Comparison of ENCODE assay signal across 20 mouse cellular contexts in genomic region chr2:12213464-12213790, GRCm38 (mm10).
DNase-seq lines count a peak whose midpoint lies in the region; ATAC-seq and TF ChIP-seq lines count a peak whose summit lies in the region.
"Had no signal": no experiment of that assay in that cellular context is flagged by ENCODE, and none has a peak within 500 bp of the region (broad histone marks: within the 10 kb centered on the region; RNA-seq: fewer than 3 reads in every experiment).

No protein-coding gene starts in this region.

- H3K27me3 ChIP-seq in kidney, embryonic 14.5 days (ENCODE audit: control insufficient read depth, insufficient read depth, low read length): no peaks in the 10 kb centered on the region
- H3K27me3 ChIP-seq in stomach, embryonic 14.5 days (ENCODE audit: control insufficient read depth, insufficient read depth, low read length): no peaks in the 10 kb centered on the region
- H3K27me3 ChIP-seq in stomach, postnatal 0 days (ENCODE audit: control insufficient read depth, insufficient read depth, low read length): no peaks in the 10 kb centered on the region
- no peaks in the 10 kb centered on the region for H3K27me3 ChIP-seq in limb, embryonic 12.5 days
- H3K27me3 ChIP-seq: forebrain, embryonic 13.5 days; heart, embryonic 12.5 days; midbrain, embryonic 13.5 days; neural tube, embryonic 13.5 days had no signal

- no peaks in the 10 kb centered on the region; the same call in 1 of the 2 replicates for H3K36me3 ChIP-seq in kidney, embryonic 14.5 days (ENCODE audit: control insufficient read depth, insufficient read depth, low read length)
- H3K36me3 ChIP-seq in stomach, embryonic 14.5 days (ENCODE audit: control insufficient read depth, insufficient read depth, low read length): no peaks in the 10 kb centered on the region
- H3K36me3 ChIP-seq in stomach, postnatal 0 days (ENCODE audit: control insufficient read depth, insufficient read depth, low read length): no peaks in the 10 kb centered on the region
- H3K36me3 ChIP-seq in limb, embryonic 12.5 days: no peaks in the 10 kb centered on the region
- H3K36me3 ChIP-seq: heart, embryonic 12.5 days; midbrain, embryonic 13.5 days; neural tube, embryonic 13.5 days had no signal

- H3K4me2 ChIP-seq in kidney, embryonic 14.5 days (replicated peaks; ENCODE audit: low read depth, low read length): no peak overlapping the region
- no peak overlapping the region for H3K4me2 ChIP-seq in stomach, embryonic 14.5 days (replicated peaks; ENCODE audit: low read depth, low read length)
- H3K4me2 ChIP-seq in stomach, postnatal 0 days (replicated peaks; ENCODE audit: low read depth): no peak overlapping the region
- H3K4me2 ChIP-seq in limb, embryonic 12.5 days: no peak overlapping the region
- H3K4me2 ChIP-seq: forebrain, embryonic 13.5 days; heart, embryonic 12.5 days; liver, embryonic 11.5 days; midbrain, embryonic 13.5 days; neural tube, embryonic 13.5 days had no signal

- TF ChIP-seq CTCF in stomach, postnatal 0 days (IDR thresholded peaks at IDR 0.05; ENCODE audit: low read depth): no peak

- no peak for DNase-seq in kidney, adult 18-20 months
- no peak for DNase-seq in stomach, postnatal 0 days (ENCODE audit: low spot score)
- DNase-seq in right cerebral cortex, postnatal 10 days (ENCODE audit: low spot score in 2 of 2): no peak
- DNase-seq in spleen, postnatal 14 days (ENCODE audit: low spot score in 2 of 2): no peak
- DNase-seq in c-Kit-positive CD71-positive TER-119-positive erythroid progenitor cells, embryonic 14.5 days (ENCODE audit: low spot score): no peak
- DNase-seq: adrenal gland, adult 2 months; B cell, adult 2 months; cerebellum, adult 9-10 months; heart, postnatal 4 days; lung, adult 2 months; right cerebral cortex, adult 18-20 months had no signal

- no peaks in the 10 kb centered on the region for H3K9me3 ChIP-seq in kidney, embryonic 14.5 days (ENCODE audit: control insufficient read depth, low read length)
- H3K9me3 ChIP-seq in stomach, embryonic 14.5 days (ENCODE audit: control insufficient read depth, low read depth, low read length): no peaks in the 10 kb centered on the region
- H3K9me3 ChIP-seq in stomach, postnatal 0 days (ENCODE audit: control insufficient read depth, low read length): no peaks in the 10 kb centered on the region
- no peaks in the 10 kb centered on the region for H3K9me3 ChIP-seq in limb, embryonic 12.5 days
- H3K9me3 ChIP-seq: forebrain, embryonic 13.5 days; heart, embryonic 12.5 days; midbrain, embryonic 13.5 days; neural tube, embryonic 13.5 days had no signal

- no peak overlapping the region for H3K4me3 ChIP-seq in kidney, embryonic 14.5 days (ENCODE audit: low read length)
- no peak overlapping the region for H3K4me3 ChIP-seq in stomach, embryonic 14.5 days (ENCODE audit: low read depth, low read length)
- H3K4me3 ChIP-seq in stomach, postnatal 0 days (ENCODE audit: low read depth, low read length): no peak overlapping the region
- H3K4me3 ChIP-seq in limb, embryonic 12.5 days (replicated peaks): no peak overlapping the region
- H3K4me3 ChIP-seq: forebrain, embryonic 13.5 days; heart, embryonic 12.5 days; midbrain, embryonic 13.5 days; neural tube, embryonic 13.5 days had no signal

- 58% methylated on average over 4 of the region's 4 CpGs for WGBS in kidney, embryonic 14.5 days
- WGBS in stomach, embryonic 14.5 days: 44% methylated on average over 4 of the region's 4 CpGs
- WGBS in stomach, postnatal 0 days: 44% methylated on average over 4 of the region's 4 CpGs
- 18% methylated on average over 4 of the region's 4 CpGs for WGBS in limb, embryonic 12.5 days

- no peak for TF ChIP-seq EP300 in stomach, postnatal 0 days (optimal IDR thresholded peaks at IDR 0.05)

- H3K27ac ChIP-seq in kidney, embryonic 14.5 days (ENCODE audit: low read depth, low read length): peak overlapping the region; percentile 51; the same call in 1 of the 2 replicates
- H3K27ac ChIP-seq in stomach, embryonic 14.5 days (ENCODE audit: low read length): peak overlapping the region; percentile 71; the same call in 1 of the 2 replicates
- H3K27ac ChIP-seq in stomach, postnatal 0 days (replicated peaks): no peak overlapping the region
- peak overlapping the region; percentile 83 for H3K27ac ChIP-seq in limb, embryonic 12.5 days
- H3K27ac ChIP-seq: forebrain, embryonic 13.5 days; midbrain, embryonic 13.5 days; neural tube, embryonic 13.5 days had no signal

- no peak overlapping the region for H3K9ac ChIP-seq in kidney, embryonic 14.5 days (ENCODE audit: low read depth, low read length)
- H3K9ac ChIP-seq in stomach, embryonic 14.5 days (replicated peaks; ENCODE audit: low read depth, low read length): no peak overlapping the region
- no peak overlapping the region for H3K9ac ChIP-seq in stomach, postnatal 0 days (ENCODE audit: low read length)
- no peak overlapping the region for H3K9ac ChIP-seq in limb, embryonic 12.5 days (replicated peaks)
- H3K9ac ChIP-seq: forebrain, embryonic 13.5 days; heart, embryonic 12.5 days; midbrain, embryonic 13.5 days; neural tube, embryonic 13.5 days had no signal

- 0 out of 2 replicates have a peak, but pooled peaks cover 3% of the 10 kb centered on the region for H3K4me1 ChIP-seq in kidney, embryonic 14.5 days (ENCODE audit: control insufficient read depth, insufficient read depth, low read length)
- H3K4me1 ChIP-seq in stomach, embryonic 14.5 days (ENCODE audit: control insufficient read depth, insufficient read depth, low read length): no peaks in the 10 kb centered on the region
- no peaks in the 10 kb centered on the region for H3K4me1 ChIP-seq in stomach, postnatal 0 days (replicated peaks; ENCODE audit: control insufficient read depth, insufficient read depth)
- H3K4me1 ChIP-seq in limb, embryonic 12.5 days (replicated peaks): peaks cover 26% of the 10 kb centered on the region
- H3K4me1 ChIP-seq: forebrain, embryonic 13.5 days; midbrain, embryonic 13.5 days; neural tube, embryonic 13.5 days had no signal

- ATAC-seq in kidney, embryonic 14.5 days (ENCODE audit: low FRiP score, low TSS enrichment): no peak
- no peak for ATAC-seq in stomach, embryonic 14.5 days (ENCODE audit: insufficient number of reproducible peaks, insufficient read depth, low FRiP score, low read depth)
- ATAC-seq in stomach, postnatal 0 days (ENCODE audit: low FRiP score, low TSS enrichment): no peak
- peak; percentile 67 for ATAC-seq in limb, embryonic 12.5 days (ENCODE audit: insufficient number of reproducible peaks, insufficient read depth, low FRiP score, low TSS enrichment, low read depth)
- ATAC-seq: forebrain, embryonic 13.5 days; hindbrain, embryonic 16.5 days; midbrain, embryonic 13.5 days had no signal
